Mouse (Mus musculus) regulatory T cell (primary cell): ENCODE measurements at regions not wholly inside any gene's neighbourhood (a gene's known extent, or its start where the extent isn't known, plus 50 kb on each side); places are given as distances from the start of the nearest gene placed in this dataset.

Experiments
- in situ Hi-C: fragments of 300-600 bp; cut with MboI, MseI; formaldehyde crosslinking; loops from one replicate; pipeline ENCODE4 v1.15.1; 2025; ENCODE audit warnings: high pct_unique_total_duplicates

DNA sequence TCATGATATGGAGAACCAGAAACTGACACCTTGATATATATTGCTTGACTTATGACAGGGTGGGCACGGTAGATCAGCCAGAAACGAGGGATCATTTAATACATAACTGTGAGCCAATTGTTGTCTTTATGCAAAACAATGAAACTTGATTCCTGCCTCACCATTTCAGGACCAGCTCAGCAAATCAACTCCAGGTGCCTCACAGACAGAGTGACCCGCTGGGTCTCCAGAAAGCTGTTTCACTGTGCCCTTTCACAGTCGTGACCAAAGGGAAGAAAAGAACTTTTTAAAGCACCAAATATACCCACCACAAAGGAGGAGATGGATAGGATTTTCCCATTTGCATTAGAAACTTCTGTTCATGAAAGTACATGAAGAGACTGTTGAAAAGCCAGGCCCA, 443.0 kb upstream of the Mki67 start:
- in situ Hi-C loops, result no loop called here

DNA sequence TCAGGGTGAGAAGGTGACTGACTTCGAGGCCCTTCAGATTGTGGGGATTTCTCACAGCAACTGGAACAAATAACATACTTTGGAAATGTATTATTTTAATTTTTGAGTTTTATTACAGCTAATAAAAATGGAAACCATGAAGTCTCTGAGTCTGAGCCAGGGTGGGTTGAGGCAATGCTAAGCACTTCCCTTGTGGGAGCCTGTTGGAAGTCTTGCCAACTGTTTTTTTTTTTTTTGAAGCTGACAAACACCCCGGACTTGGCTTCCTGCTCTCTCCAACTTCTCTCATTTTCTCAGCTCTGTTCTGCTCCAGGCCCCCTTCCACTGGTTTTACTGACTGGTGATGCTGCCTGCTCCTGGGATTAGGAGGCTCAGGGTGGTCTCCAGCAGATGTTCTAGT, 445.4 kb upstream of the Mki67 start:
- in situ Hi-C loops, result no loop called here

DNA sequence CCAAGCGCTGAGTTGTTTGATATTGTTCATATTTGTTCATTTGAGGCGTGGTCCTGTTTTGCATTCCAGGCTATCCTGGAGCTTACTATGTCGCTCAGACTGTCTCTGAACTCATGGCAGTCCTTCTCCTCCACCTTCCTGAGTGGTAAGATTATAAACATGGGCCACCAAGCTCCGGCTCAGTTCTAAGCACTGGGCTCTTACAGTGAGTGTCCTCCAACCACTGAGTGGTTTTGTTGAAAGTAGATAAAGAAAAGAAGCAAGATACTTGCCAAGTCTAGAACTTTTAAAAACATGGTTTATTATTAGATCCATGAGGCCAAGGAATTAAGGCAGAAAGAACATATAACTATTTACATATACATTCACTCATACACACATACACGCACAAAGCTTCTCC, 448.7 kb upstream of the Mki67 start:
- in situ Hi-C loops, result no loop called here

- in situ Hi-C loops, result no loop called here
Observed at GRCm38 (mm10) chr7:136169261-136169660, 453.1 kb upstream of the Mki67 start.

DNA sequence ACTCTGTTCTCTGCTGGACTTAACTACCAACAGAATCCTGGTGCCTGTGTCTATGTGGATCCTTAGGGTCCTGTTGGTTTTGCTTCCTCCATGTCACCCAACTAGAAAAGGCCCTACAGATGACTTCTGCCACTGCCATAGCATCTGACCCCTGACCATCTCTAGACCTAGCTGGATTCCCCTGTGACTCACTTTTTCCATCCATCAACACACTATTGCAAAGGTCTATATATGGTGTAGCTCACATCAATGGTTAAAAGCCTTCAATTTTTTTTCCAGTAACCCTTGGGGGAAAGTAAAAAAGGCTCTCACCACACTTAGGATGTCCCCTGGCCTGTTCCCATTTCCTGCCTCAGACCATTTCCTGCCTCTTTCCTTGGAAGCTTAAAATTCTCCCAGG, 460.2 kb upstream of the Mki67 start:
- in situ Hi-C loops, result no loop called here

DNA sequence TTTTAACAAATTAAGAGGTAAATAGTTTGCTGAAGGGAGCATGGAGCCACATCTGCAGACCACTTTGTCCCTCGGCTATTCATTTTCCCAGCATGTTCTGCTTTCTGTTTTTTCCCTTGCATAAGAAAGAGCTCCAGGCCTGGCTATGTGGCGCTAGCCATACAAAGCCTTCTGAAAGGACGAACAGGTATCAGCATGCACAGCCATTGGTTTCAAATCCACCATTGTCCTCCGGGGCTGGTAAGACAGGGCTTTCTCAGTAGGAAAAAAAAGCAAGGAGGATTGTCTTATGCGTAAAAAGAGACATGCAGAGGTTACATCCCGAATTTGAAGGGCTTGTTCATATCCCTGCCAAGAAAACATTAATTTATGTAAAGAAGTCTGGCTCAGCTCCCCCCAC, 464.8 kb upstream of the Mki67 start:
- in situ Hi-C loops, result no loop called here

- in situ Hi-C loops, result no loop called here
Observed at GRCm38 (mm10) chr7:136182101-136182500, 465.9 kb upstream of the Mki67 start.

GRCm38 (mm10) chr7:136196424-136197160, 480.4 kb upstream of the Mki67 start:
- in situ Hi-C loops, result no loop called here

GRCm38 (mm10) chr7:136208879-136209278, 492.7 kb upstream of the Mki67 start:
- in situ Hi-C loops, result no loop called here

DNA sequence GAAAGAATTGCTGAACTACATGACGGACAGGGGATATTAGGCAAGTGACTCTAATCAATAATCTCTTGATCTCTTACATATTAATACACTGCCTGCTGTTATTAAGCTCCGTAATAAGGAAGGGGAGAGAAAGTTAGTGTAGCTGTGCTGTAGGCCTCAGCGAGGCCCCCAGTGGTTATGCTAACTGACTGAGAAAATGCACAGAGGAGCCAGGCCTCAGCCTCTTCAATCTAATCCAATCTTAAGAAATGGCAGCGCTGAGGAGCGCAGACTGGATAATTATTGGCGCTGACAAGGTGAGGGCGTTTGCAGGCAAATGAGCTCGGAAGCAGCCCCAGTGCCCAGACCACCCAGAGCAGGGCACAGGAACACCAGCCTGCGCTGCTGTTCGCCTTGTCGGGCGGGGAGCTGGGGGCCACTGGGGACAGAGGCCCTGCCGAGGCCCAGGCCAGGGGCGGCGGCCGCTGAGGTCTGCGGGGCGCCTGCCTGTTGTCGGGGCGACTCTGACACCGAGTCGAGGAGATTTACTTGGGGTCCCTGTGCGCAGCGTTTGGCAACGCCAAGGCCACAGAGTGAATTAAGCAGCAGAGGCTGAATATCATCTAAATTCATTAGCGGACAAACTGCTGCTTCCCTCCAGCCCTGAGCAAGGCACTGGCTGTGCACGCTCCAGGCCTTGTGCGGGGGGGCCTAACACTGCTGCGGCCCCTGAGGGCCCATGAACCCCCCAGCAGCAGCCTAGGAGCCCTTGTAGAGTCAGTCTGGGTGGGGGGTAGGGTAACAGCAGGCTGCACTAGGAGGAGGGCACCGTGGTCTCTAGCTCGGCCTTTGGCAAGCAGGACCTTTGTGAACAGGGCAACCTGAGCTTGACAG, 493.4 kb upstream of the Mki67 start:
- in situ Hi-C loops, result no loop called here

GRCm38 (mm10) chr7:136212492-136212891, 496.3 kb upstream of the Mki67 start:
- in situ Hi-C loops, result no loop called here

- in situ Hi-C loops, result no loop called here
Observed at GRCm38 (mm10) chr7:136213057-136213961, 497.1 kb upstream of the Mki67 start.

- in situ Hi-C loops, result no loop called here
Observed at GRCm38 (mm10) chr7:136213962-136214308, 497.8 kb upstream of the Mki67 start.

DNA sequence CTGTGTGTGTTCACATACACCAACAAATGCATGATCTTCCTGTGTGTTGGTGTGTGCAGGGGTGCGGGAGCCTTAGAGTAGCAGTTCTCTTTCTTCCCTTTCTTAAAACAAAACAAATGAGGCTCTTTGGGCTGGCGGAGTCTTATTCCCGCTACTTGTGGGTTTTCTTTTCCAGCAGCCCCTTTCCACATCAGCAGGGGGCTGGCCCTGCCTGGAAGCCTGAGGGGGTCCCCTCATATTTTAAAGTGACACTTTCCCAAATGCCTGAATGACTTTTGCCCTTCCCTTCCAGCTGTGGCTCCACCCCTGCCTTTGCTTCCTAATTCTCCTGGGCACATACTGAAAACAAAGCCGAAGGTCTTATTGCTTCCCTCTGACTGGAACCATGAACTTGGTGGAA, 498.3 kb upstream of the Mki67 start:
- in situ Hi-C loops, result no loop called here

- in situ Hi-C loops, result no loop called here
Observed at GRCm38 (mm10) chr7:136216734-136217133, 500.6 kb upstream of the Mki67 start.

DNA sequence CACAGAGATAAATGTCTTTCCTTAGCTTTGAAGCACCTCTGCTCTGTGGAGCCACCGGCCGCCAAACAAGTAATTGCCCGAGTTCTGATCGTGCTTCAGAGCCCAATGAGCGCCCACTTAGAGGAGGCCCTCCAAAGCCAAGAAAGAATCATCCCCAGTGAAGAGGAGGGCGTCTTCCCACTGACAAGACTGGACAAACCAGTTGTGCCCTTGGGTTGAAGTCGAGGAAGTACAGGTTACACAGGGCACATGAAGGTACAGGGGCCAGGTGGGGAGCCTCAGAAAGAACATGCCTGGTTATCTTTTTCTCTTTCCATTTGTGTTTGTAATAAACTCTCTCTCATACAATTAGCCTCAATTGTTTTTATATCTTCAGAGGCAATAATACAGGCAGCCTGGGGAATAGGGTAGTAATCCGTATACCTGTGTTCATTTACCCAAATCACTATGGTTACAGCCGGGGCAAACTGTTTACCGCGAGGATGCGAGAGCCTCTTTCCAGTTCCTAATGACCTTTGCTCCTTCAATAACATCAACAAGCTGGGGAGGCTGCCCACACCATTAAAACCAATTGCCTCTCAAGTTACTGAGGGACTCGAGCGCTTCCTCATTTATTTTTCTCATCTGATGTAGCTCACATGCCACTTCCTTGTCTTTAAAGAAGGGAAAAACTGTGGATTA, 503.5 kb upstream of the Mki67 start:
- in situ Hi-C loops, result no loop called here

DNA sequence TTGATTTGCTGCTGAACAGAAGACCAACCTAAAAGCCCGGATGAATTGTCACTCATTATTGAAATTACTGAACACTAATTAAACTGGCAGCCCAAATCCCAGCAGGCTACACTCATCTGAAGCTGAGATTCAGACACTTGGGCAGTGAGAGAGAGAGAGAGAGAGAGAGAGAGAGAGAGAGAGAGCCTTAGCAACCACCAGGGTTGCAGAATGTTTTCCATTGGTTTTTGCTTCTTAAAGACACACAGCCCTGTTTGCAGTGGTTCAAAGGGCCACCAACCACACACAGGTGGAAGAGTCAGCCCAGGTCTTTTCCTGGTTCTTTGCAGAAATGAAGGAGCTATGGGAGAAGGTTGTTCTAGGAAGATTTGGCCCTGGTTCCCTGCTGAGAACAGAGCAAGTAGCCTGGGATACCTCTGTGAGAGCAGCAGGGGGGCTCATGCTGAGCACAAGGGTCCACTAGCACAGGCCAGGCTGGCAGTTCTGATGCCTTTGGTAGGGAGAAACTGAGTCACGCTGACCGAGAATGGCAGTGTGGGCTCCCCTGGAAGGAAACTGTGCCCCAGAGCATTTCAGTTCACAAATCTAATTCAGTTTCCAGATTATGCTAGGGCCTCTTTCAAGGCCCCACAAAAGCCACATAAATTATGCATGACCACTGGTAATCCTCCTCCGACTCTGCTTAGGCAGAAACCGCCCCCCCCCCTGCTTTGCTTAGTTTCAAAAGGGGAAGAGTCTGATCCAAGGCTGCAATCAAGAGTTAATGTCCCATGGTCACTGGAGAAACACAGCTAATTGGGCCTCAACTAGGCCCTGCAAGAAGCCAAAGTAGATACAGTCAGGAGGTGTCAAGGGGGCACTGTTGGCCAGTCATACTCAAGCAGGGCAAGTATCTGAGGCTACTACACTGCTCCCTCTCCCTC, 504.3 kb upstream of the Mki67 start:
- in situ Hi-C loops, result no loop called here

- in situ Hi-C loops, result no loop called here
Observed at GRCm38 (mm10) chr7:136221620-136222019, 505.5 kb upstream of the Mki67 start.

DNA sequence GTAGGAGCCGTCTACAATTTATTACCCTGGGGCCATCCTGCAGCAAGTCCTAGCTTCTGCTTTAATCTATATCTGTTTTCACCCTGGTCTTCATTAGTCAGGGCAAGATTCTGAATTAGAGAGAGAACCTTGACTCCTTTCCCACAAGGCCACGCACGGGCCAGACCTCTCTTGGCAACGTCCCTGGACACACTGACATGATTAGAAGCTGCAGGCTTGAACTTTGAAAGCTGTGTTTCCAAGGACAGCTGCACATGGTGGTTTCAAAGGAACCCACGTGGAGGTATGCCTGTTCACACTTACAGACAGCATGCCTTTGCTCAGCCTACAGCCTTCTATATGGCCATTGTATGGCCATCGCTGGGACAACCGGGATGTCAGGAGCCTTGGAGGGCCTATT, 509.9 kb upstream of the Mki67 start:
- in situ Hi-C loops, result no loop called here

DNA sequence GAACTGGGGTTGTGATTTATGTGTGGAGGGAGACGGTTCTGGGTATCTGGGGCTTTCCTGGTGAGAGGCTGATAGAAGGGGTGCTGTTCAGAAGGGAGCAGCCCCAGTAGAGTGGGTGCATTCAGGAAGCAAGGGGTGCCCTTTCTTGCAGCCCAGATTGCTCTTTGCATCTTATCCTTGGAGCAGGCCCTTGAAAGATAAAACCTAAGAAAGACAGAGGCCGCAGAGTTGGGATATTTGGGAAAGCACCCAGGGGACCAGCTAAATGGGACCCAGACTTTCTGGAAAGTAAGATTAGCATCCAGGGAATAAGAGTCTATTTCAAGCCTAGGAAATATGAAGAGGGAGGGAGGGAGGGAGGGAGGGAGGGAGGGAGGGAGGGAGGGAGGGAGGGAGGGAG, 512.2 kb upstream of the Mki67 start:
- in situ Hi-C loops, result no loop called here
